Mouse (Mus musculus): ENCODE results near the gene Rtn4ip1. TPM values are rescaled to one million over a fixed set of nuclear protein-coding genes. Genes with fewer than 3 reads are reported as not detected.

Rtn4ip1 gene
- total RNA-seq (2023) = 1 to 10 TPM; 8.0 to 8.9 TPM

DNA sequence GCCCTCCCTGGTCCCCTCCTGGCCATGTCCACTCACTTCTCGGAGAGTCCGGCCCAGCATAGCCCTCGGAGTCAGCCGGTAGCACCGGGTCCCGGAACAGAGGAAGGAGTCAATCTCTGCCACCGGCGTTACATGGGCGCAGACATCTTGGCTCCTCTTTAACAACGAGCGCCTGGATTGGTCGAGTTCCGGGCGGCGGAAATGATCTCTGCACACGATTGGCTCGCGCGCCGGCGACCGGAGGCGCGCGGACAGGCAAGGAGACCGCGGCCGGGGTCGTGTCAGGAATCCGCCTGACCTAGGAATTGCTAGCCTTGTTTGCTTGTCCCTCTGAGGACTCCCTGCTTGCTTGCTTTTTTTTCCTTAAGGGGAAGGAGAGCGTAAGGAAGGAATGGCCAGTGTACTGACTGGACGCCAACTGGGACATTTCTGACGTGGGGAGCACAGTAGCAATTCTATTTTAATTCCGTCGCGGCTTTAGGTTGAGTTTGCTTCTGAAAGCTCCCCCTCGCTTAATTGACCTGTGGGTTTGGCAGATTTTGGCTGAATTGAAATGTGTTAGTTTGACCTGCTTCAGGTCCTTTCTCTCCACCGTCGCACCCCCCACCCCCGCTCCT lies at the start of gene Rtn4ip1, which contains the start of gene Qrsl1:
Gene Rtn4ip1, plus strand, starts transcription at position 230 of the 617 bp plus-strand sequence.
Gene Qrsl1, minus strand, starts transcription at position 168 of the 617 bp plus-strand sequence.

Other genes with a start within 250 kb of the Rtn4ip1 start
- gene Qrsl1, start 62 bp upstream of the Rtn4ip1 start, total RNA-seq (2023) = 1 to 10 TPM; 8.8 to 9.2 TPM
- 10 to 100 TPM; 54.1 to 55.3 TPM for gene Crybg1, start 247.0 kb downstream of the Rtn4ip1 start, total RNA-seq (2023)

All from monocyte, adult 59 days (primary cell).